Mouse (Mus musculus) midbrain, embryonic 14.5 days (tissue): ENCODE measurements at regions not wholly inside any gene's neighbourhood (a gene's known extent, or its start where the extent isn't known, plus 50 kb on each side); places are given as distances from the start of the nearest gene placed in this dataset.

Source experiments
- ATAC-seq: fragments of 200-750 bp; cut with Nextera tagmentation; 2 replicates; pipeline ENCODE4 v1.8.0; 2017; ENCODE audit warnings: moderate number of reproducible peaks, moderate library complexity; ENCODE audit not compliant: low FRiP score, low TSS enrichment
- DNase-seq: peaks from one replicate; pipeline ENCODE4 v3.0.0-alpha.2; 2015
- H3K27ac ChIP-seq: fragments of 300-500 bp; sonication (generic); replicated peaks from 2 replicates; pipeline ENCODE4 v1.5.1; 2014; ENCODE audit warnings: mild to moderate bottlenecking, low read depth, low read length, moderate library complexity
- H3K27me3 ChIP-seq: fragments of 300-500 bp; sonication (generic); 2 replicates; pipeline ENCODE4 v1.6.1; 2014; ENCODE audit warnings: low read length, control low read depth, mixed read lengths; ENCODE audit not compliant: control insufficient read depth, insufficient read depth
- H3K36me3 ChIP-seq: fragments of 300-500 bp; sonication (generic); 2 replicates; pipeline ENCODE4 v1.6.1; 2014; ENCODE audit warnings: low read length, control low read depth; ENCODE audit not compliant: control insufficient read depth, insufficient read depth
- H3K4me1 ChIP-seq: fragments of 300-500 bp; sonication (generic); 2 replicates; pipeline ENCODE4 v1.6.1; 2014; ENCODE audit warnings: mild to moderate bottlenecking, antibody characterized with exemption, low read length, control low read depth; ENCODE audit not compliant: control insufficient read depth, insufficient read depth
- H3K4me2 ChIP-seq: fragments of 300-500 bp; sonication (generic); 2 replicates; pipeline ENCODE4 v1.6.1; 2014; ENCODE audit warnings: mild to moderate bottlenecking, low read length, moderate library complexity
- H3K4me3 ChIP-seq: fragments of 300-500 bp; sonication (generic); replicated peaks from 2 replicates; pipeline ENCODE4 v1.5.1; 2014; ENCODE audit warnings: low read depth, low read length
- H3K9ac ChIP-seq: fragments of 300-500 bp; sonication (generic); replicated peaks from 2 replicates; pipeline ENCODE4 v1.6.1; 2014; ENCODE audit warnings: mild to moderate bottlenecking, low read length, moderate library complexity
- H3K9me3 ChIP-seq: fragments of 300-500 bp; sonication (generic); 2 replicates; pipeline ENCODE4 v1.6.1; 2016; ENCODE audit warnings: low read length, control low read depth, mixed read lengths; ENCODE audit not compliant: control insufficient read depth
- WGBS: fragments of 180-500 bp; shearing (Covaris S2); extraction: QIAGEN DNeasy Blood & Tissue Kit; methylation state at CpG from one replicate; pipeline ENCODE4 v1.1.7; 2014; 5-methylcytosine and 5-hydroxymethylcytosine counted together

DNA sequence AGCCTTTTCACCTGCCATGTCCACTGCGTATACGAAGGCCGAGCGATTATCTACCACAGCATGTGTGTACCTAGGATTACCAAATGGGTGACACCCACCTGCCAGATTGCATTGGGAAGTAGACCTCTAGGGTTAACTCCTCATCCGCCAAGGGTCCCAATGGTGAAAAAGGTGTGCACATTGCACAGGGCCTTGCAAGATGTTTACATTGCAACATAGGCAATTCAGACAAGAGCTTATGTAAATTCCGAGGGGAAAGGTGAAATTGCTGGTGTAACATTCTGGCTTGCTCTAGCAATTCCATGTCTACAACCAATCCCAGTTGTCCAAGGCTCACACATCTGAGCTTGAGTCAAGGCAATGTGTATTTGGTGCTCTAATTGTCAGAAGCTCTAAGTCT, 245.7 kb downstream of the Rsl24d1 start:
- no peaks in the 10 kb centered on the region for H3K9me3 ChIP-seq
- H3K4me1 ChIP-seq = no peaks in the 10 kb centered on the region
- no peak overlapping the region for H3K27ac ChIP-seq
- no peak overlapping the region for H3K9ac ChIP-seq
- H3K27me3 ChIP-seq = no peaks in the 10 kb centered on the region
- no peak overlapping the region for H3K4me3 ChIP-seq
- WGBS = 96% methylated on average over 6 of the region's 6 CpGs
- DNase-seq = no peak
- no peaks in the 10 kb centered on the region for H3K36me3 ChIP-seq
- no peak for ATAC-seq
- no peak overlapping the region for H3K4me2 ChIP-seq

- 68% methylated on average over 1 of the region's 1 CpGs for WGBS
- Histone ChIP-seq H3K4me3 (no peak overlapping the region), H3K9me3 (no peaks in the 10 kb centered on the region), H3K4me1 (no peaks in the 10 kb centered on the region), H3K9ac (no peak overlapping the region), H3K27ac (no peak overlapping the region), H3K36me3 (no peaks in the 10 kb centered on the region), H3K4me2 (no peak overlapping the region), H3K27me3 (no peaks in the 10 kb centered on the region)
- DNase-seq (no peak), ATAC-seq (no peak)
Measured at GRCm38 (mm10) chr9:73380768-73381167, 267.5 kb downstream of the Rsl24d1 start.

- Histone ChIP-seq H3K36me3 (no peaks in the 10 kb centered on the region), H3K4me1 (no peaks in the 10 kb centered on the region), H3K9ac (no peak overlapping the region), H3K9me3 (no peaks in the 10 kb centered on the region), H3K4me2 (no peak overlapping the region), H3K4me3 (no peak overlapping the region), H3K27me3 (no peaks in the 10 kb centered on the region), H3K27ac (no peak overlapping the region)
- ATAC-seq (no peak), DNase-seq (no peak)
- WGBS = 82% methylated on average over 7 of the region's 7 CpGs
Measured at GRCm38 (mm10) chr9:73392036-73392435, 278.8 kb downstream of the Rsl24d1 start.

- Histone ChIP-seq H3K4me3 (no peak overlapping the region), H3K4me2 (no peak overlapping the region), H3K27ac (no peak overlapping the region), H3K36me3 (no peaks in the 10 kb centered on the region), H3K9ac (no peak overlapping the region), H3K27me3 (no peaks in the 10 kb centered on the region), H3K4me1 (no peaks in the 10 kb centered on the region), H3K9me3 (no peaks in the 10 kb centered on the region)
- WGBS = 73% methylated on average over 8 of the region's 8 CpGs
- DNase-seq (peak; percentile 8), ATAC-seq (no peak)
Measured at GRCm38 (mm10) chr9:73413367-73413930, 300.2 kb downstream of the Rsl24d1 start.

DNA sequence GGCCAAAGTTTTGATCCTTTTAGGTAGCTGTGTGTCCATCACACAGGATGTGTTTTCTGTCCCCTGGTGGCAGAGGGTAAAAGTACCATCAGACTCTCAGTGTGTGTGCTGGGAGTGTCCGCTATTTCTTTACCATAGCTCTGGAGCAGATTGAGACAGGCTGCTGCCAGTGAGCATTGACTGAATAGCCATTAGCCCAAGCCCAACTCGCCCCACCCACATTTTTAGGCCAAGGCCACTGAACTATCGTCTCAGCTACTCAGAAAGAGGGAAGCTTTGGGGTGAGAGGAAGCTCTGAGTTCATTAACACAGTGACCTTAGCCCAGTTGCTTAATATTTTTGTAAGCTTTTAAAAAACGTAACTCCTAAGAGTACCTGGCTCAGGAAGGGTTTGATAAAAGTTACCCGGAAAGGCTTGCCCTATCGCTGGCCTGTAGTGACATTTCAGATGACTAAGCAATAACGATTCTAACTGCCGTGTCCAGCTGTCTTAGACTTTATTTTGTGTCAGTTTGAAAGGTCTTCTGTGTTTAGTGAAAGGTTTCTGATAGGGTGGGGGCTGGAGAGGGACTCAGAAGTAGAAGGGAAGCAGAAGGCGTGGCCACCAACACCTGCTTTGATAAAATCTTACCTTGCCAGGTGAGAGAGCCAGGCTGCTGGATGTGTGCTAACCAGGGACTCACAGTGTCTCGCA, 303.0 kb downstream of the Rsl24d1 start:
- no peak for ATAC-seq
- H3K27ac ChIP-seq = no peak overlapping the region
- no peaks in the 10 kb centered on the region for H3K9me3 ChIP-seq
- H3K36me3 ChIP-seq = no peaks in the 10 kb centered on the region
- no peak overlapping the region for H3K4me3 ChIP-seq
- no peak for DNase-seq
- no peaks in the 10 kb centered on the region for H3K4me1 ChIP-seq
- WGBS = 88% methylated on average over 10 of the region's 10 CpGs
- no peak overlapping the region for H3K4me2 ChIP-seq
- H3K27me3 ChIP-seq = no peaks in the 10 kb centered on the region
- no peak overlapping the region for H3K9ac ChIP-seq
